Mouse (Mus musculus) heart, postnatal 4 days (tissue): Measurements from ENCODE around the gene Tstd1. TPM values are rescaled to one million over a fixed set of nuclear protein-coding genes. Genes with fewer than 3 reads are reported as not detected.

Experiments
- DNase-seq: peaks from one replicate; pipeline ENCODE4 v3.0.0; 2021
- total RNA-seq, 2 experiments: library from RNA; stranded (reverse); gene quantifications; 2 replicates each; pipeline ENCODE4 v1.2.3; 2021

Tstd1 gene
- total RNA-seq, 2 experiments from 2014 or later, result 1.1 to 1.7 TPM

DNA sequence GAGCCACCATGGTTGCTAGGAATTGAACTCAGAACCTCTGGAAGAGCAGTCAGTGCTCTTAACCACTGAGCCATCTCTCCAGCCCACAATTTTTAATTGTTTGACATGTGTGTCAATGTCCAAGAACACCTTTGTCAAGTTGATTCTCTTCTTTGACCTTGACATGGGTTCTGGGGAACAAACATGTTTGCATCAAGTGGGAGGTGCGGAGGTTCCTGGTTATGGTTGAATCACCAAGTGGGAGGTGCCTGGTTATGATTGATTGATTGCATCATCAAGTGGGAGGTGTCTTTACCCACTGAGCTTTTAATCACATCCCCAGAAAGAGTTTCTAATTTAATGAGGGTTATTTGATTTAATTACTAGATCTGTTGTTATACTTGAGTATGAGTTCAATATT is 38.9 kb downstream of the Tstd1 start:
- DNase-seq, result no peak

DNA sequence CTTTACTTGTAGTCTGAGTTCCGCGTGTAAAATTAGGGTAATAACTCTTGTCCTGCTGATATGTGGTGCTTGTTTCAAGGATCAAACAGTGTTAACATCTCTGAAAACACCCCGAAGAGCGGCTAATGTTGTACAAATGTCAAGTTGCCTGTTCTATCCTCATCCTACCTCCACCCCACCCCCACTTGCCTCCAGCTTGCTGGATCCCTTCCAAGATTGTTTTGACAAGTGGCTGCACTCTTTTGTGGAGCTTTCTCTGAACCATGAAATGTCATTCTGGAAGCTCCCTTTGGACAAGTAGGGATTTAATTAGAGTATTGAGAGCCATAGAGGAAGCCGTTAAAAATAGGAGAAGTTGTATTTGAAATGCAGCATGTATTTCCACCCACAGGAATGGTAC is 41.1 kb downstream of the Tstd1 start:
- no peak for DNase-seq

DNA sequence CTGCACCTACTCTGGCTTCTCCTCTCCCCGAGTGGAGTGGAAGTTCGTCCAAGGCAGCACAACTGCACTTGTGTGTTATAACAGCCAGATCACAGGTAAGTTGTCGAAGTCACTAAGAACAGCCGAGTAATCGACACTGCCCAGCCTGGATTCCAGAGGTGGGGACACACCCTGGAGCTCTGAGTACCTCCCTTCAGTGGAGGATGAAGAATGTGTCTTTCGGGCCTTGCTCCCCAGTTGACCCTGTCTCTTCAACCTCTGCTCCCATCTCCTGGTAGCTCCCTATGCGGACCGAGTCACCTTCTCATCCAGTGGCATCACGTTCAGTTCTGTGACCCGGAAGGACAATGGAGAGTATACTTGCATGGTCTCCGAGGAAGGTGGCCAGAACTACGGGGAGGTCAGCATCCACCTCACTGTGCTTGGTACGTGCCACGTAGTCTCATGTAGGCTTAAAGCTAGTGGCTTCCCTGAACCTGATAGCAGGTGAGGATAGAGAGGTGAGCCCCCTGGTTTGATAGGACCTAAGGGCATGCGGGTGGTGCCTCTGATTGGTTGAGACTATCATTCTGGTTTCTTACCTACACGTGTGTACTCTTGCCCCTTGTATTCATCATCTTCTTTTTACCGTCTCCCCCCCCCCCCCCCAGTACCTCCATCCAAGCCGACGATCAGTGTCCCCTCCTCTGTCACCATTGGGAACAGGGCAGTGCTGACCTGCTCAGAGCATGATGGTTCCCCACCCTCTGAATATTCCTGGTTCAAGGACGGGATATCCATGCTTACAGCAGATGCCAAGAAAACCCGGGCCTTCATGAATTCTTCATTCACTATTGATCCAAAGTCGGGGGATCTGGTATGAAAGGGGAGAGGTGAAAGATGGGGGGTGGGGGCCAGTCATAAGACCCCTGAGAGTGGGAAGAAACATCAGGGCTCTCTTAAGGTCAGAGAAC is 42.2 kb downstream of the Tstd1 start:
- no peak for DNase-seq

DNA sequence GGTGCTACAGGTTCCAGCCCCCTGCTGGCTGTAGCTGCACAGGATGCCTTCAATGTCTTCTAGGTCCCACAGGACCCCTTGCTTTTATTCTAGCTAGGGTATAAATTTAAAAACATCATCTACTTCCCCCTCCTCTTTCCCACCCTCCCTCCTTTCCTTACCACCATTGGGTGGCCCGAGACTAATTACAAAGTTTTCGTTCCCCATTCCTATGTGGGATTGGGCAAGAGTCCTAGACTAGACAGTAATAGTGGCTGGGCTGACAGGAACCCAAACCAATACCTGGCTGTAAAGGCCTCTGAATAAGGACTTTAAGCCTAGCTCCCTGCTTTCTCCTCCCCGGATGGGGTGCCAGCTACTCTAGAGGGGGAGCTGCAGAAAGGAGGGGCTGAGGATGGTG is 44.5 kb downstream of the Tstd1 start:
- no peak for DNase-seq

DNA sequence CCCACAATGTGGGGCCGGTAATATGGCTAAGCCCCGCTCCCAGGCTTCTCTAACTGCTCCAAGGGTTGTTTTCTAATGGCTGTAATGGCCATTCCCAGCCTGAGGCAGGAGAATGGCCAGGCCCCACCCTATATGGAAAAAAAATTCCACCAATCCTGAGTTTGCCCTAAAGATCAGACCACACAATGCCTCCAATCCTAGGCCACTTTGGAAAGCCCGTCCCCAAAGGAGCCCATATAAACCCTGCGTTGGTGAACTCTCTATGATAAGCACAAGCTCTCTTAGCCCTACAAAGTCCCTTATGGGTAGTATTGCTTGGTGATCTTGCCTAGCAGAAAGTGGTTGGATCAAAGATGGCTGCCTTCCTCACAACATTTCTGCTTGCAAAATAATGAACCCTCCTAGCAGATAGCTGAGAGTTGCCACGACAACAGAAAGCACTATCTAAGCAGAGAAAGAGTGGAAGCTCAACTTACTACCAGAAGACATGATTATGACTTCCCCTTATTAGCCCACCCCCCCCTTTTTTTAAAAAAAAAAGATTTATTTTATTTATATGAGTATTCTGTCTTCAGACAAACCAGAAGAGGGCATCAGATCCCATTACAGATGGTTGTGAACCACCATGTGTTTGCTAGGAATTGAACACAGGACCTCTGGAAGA is 47.2 kb downstream of the Tstd1 start:
- DNase-seq, result no peak

DNA sequence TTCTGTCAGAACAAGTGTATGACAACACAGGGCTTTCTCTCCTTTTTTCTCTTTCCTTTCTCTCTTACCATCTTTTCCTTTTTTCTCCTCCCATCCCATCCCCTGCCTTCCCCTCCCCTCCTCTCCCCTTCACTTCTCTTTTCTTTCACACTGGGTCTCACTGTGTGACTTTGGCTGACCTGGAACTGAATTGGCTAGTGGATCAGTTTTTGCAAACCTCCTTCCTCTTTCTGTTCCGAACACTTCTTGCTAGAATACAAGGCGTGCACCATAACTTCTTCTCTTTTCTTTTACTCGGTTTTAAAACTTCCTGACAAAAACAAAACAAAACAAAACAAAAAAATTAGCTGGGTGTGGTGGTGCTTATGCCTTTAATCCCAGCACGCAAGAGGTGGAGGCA is 47.9 kb downstream of the Tstd1 start:
- DNase-seq, result no peak

DNA sequence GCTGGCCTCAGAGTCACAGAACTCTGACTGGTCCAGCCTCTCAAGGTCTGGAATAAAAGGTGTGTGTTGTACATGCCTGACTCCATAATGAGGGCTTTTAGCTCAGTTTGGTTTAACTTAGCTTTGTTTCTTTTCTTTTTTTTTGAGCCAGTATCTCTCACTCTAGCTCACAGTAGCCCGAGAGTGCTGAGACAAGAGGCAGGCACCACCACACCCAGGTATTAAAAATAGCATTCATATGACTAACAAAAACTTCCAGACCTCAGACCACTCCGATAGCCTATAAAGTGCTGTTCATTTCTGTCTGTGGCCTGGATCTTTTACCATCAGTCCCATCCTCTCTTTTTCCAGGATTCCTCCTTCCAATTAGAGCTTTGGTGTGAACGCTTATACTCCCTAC is 51.0 kb downstream of the Tstd1 start:
- DNase-seq, result no peak

Other genes with a start within 250 kb of the Tstd1 start
- gene Pcp4l1, start 222.6 kb upstream of the Tstd1 start, total RNA-seq, result 100 to 1,000 TPM; 109 to 138 TPM
- not detected for gene Nr1i3, start 204.9 kb upstream of the Tstd1 start, total RNA-seq
- 10 to 100 TPM; 79.9 to 85.2 TPM for gene Tomm40l, start 196.4 kb upstream of the Tstd1 start, total RNA-seq
- gene Apoa2, start 193.8 kb upstream of the Tstd1 start, total RNA-seq, result 1 to 10 TPM; 1.7 to 1.8 TPM
- 10 to 100 TPM in 1 of 2 experiments, 1 to 10 TPM in 1; 8.7 to 10.1 TPM for gene Fcer1g, start 184.5 kb upstream of the Tstd1 start, total RNA-seq
- gene Adamts4, start 168.5 kb upstream of the Tstd1 start, total RNA-seq, result 1 to 10 TPM; 8.2 to 8.7 TPM
- gene Ndufs2, start 167.5 kb upstream of the Tstd1 start, total RNA-seq, result 100 to 1,000 TPM; 862 to 916 TPM
- 10 to 100 TPM; 26.7 to 29.9 TPM for gene B4galt3, start 148.5 kb upstream of the Tstd1 start, total RNA-seq
- 10 to 100 TPM; 22.3 to 23.4 TPM for gene Ppox, start 137.7 kb upstream of the Tstd1 start, total RNA-seq
- 10 to 100 TPM; 23.2 to 23.7 TPM for gene Usp21, start 130.9 kb upstream of the Tstd1 start, total RNA-seq
- gene Ufc1, start 123.8 kb upstream of the Tstd1 start, total RNA-seq, result 100 to 1,000 TPM; 102 to 108 TPM
- gene Dedd, start 89.7 kb upstream of the Tstd1 start, total RNA-seq, result 10 to 100 TPM; 28.5 to 29.8 TPM
- 10 to 100 TPM; 17.9 to 20.3 TPM for gene Nit1, start 73.2 kb upstream of the Tstd1 start, total RNA-seq
- 10 to 100 TPM; 76.2 to 80.2 TPM for gene Pfdn2, start 73.2 kb upstream of the Tstd1 start, total RNA-seq
- gene Klhdc9, start 58.1 kb upstream of the Tstd1 start, total RNA-seq, result under 1 TPM; 0.50 TPM
- gene Nectin4, start 48.8 kb upstream of the Tstd1 start, total RNA-seq, result under 1 TPM; 0.07 TPM
- 1 to 10 TPM in 1 of 2 experiments, under 1 TPM in 1; 0.90 to 1.5 TPM for gene Arhgap30, start 29.9 kb upstream of the Tstd1 start, total RNA-seq
- gene Usf1, start 7.6 kb upstream of the Tstd1 start, total RNA-seq, result 10 to 100 TPM; 53.4 to 54.3 TPM
- gene F11r, start 18.7 kb downstream of the Tstd1 start, total RNA-seq, result 10 to 100 TPM; 57.1 to 58.1 TPM
- 1 to 10 TPM; 4.3 to 4.9 TPM for gene Alyref2, start 84.6 kb downstream of the Tstd1 start, total RNA-seq
- not detected for gene Itln1, start 116.4 kb downstream of the Tstd1 start, total RNA-seq
- gene Cd244a, start 140.3 kb downstream of the Tstd1 start, total RNA-seq, result under 1 TPM; 0.07 to 0.16 TPM
- under 1 TPM; 0.25 to 0.33 TPM for gene Ly9, start 188.5 kb downstream of the Tstd1 start, total RNA-seq
- gene Slamf7, start 234.2 kb downstream of the Tstd1 start, total RNA-seq, result not detected